Mouse (Mus musculus) mammary gland, adult 2 months (tissue): Measurements from ENCODE around the gene Gna13. TPM values are rescaled to one million over a fixed set of nuclear protein-coding genes. Genes with fewer than 3 reads are reported as not detected.

Source experiments
- polyA plus RNA-seq: library from polyadenylated mRNA; depleted of rRNA; stranded (reverse); fragments of >200 nt; gene quantifications from 2 replicates; pipeline ENCODE4 v1.2.3, GENCODE M21; 2012; ENCODE audit warnings: low replicate concordance; rRNA removed

The Gna13 gene
- 28.3 and 38.5 TPM in 2 replicates for polyA plus RNA-seq

GRCm38 (mm10) chr11:109362463-109363190, at the start of gene Gna13:
Gene Gna13, plus strand, starts transcription at chr11:109362831.

GRCm38 (mm10) chr11:109413617-109414016, 51.0 kb downstream of the Gna13 start, which contains the start of gene 9930022D16Rik:
Gene 9930022D16Rik, plus strand, starts transcription at chr11:109413917.

GRCm38 (mm10) chr11:109425392-109426271, 63.0 kb downstream of the Gna13 start, which contains the start of gene Amz2:
Gene Amz2, plus strand, starts transcription at chr11:109425946.

Other genes starting within 250 kb of the Gna13 start
- not detected in 2 replicates for gene E030025P04Rik, start 218.5 kb upstream of the Gna13 start, polyA plus RNA-seq
- gene Rgs9, start 64.7 kb upstream of the Gna13 start, polyA plus RNA-seq, result 0.49 and 0.68 TPM in 2 replicates
- gene 9930022D16Rik, start 51.1 kb downstream of the Gna13 start, polyA plus RNA-seq, result not detected in 2 replicates
- gene Amz2, start 63.1 kb downstream of the Gna13 start, polyA plus RNA-seq, result 27.7 and 81.3 TPM in 2 replicates
- 3.9 and 6.8 TPM in 2 replicates for gene Arsg, start 110.5 kb downstream of the Gna13 start, polyA plus RNA-seq
- 2.3 and 2.6 TPM in 2 replicates for gene Slc16a6, start 110.8 kb downstream of the Gna13 start, polyA plus RNA-seq
- 17.8 and 28.1 TPM in 2 replicates for gene Wipi1, start 249.1 kb downstream of the Gna13 start, polyA plus RNA-seq